Mouse (Mus musculus) thymus, postnatal 4 days (tissue): ENCODE results near the gene Mybpc3.
"Not testable (repeated sequence)": the region's sequence is repeated elsewhere in the genome, so short reads cannot be mapped to it uniquely, and the experiment has no call there.

Experiments used
- DNase-seq: peaks from one replicate; pipeline ENCODE4 v3.0.0; 2021

Gene Mybpc3

DNA sequence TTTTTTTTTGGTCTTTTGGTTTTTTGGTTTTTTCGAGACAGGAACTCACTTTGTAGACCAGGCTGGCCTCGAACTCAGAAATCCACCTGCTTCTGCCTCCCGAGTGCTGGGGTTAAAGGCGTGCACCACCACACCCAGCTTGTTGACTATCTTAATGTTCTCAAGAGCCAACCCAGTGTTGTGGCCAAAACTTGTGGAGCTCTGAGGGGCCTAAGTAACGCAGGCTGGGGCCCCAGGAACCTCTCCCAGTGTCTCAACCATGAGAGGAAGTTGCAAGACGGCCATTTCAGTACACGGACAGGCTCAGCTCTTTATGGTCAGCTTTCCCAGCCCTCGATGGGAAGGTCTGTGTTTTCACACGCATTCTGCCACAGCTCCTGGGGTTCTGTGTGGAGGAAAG is 29.0 kb upstream of the Mybpc3 start:
- DNase-seq, result no peak

DNA sequence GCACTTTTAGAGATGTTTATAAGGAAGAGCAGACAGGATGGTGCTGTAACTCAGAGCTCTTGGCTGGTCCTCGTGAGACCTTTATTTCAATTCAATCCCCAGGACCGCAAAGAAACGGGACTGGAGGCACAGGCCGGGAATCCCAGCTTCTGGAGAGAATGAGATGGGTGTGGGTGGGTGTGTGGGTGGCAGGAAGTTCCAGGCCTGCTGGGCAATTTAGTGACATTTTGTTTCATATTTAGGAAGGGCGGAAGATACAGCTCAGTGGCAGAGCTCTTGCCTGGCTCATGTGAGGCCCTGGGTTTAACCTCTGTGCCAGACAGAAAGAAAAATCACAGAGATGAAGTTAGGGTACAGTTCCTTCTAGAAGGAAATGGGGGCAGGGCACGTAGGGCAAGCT is 27.7 kb upstream of the Mybpc3 start:
- no peak for DNase-seq

DNA sequence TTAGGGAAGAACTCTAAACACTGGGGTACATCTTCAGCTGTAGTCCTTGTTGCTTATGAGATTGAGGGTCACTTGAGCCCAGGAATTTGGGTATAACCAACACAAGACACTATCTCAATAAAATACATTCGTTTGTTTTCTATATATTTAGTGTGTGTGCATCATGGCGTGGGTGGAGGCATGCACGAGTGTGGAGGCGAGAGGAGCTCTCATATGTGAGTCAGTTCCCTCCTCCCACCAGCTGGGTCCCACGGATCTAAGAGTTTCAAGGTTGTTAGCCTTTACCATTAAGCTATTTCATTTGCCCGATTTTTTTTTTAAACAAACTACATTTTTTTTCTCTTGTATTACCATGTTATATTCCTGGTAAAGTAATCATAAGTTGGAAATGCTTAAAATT is 27.1 kb upstream of the Mybpc3 start:
- no peak for DNase-seq

DNA sequence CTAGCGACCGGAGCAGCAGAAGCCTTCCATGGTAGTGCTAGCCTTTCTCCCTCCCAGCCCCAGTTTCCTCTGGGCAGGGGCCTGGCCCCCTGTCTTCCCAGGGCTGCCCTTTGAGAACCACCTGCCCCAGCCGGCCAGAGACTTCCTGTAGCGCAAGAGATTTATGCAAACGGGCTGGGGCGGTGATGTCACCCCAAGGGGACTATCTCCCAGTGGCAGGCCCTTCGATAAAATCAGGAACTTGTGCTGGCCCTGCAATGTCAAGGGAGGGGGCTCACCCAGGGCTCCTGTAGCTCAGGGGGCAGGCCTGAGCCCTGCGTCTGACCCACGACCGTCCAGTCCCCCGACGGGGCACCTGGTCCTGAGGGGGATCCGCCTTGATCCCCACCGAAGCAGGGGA is 21.4 kb upstream of the Mybpc3 start:
- DNase-seq, result no peak

DNA sequence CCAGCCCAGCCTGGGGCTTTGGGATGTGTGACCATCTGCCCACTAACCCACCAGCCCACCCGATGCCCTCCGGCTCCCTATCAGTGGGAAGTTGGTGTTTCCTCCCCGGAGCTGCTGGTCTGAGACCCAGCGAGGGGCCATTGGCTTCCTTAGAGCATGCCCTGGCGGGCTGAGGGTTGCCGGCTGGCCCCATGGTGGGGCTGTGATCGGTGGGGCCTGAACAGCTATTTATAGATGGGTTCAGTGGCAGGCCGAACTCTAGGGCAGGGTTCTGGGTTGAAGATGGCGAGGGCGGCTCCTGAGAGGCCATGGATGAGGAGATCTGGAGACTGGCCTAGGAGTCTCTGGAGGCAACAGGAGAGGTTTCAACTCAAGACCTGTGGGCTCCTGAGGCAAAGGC is 20.9 kb upstream of the Mybpc3 start:
- no peak for DNase-seq

DNA sequence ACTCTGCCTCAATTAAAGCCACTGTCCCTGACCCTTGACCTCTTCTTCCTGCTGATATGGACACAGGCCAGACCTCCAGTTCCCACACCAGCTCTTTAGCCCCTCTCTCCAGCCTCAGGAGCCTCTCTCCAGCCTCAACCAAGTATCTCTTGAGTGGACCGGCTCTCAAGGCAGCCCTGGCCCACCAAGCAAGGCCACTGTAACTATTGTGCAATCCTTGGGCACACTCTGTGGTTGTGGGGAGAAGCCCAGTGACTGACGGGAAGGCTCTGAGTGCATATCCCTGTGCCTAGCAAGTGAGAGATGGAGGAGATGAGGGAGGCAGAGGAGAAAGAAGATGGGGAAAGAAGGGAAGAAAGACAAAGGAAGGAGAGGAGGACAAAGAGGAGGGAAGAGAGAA is 19.8 kb upstream of the Mybpc3 start:
- DNase-seq, result no peak

DNA sequence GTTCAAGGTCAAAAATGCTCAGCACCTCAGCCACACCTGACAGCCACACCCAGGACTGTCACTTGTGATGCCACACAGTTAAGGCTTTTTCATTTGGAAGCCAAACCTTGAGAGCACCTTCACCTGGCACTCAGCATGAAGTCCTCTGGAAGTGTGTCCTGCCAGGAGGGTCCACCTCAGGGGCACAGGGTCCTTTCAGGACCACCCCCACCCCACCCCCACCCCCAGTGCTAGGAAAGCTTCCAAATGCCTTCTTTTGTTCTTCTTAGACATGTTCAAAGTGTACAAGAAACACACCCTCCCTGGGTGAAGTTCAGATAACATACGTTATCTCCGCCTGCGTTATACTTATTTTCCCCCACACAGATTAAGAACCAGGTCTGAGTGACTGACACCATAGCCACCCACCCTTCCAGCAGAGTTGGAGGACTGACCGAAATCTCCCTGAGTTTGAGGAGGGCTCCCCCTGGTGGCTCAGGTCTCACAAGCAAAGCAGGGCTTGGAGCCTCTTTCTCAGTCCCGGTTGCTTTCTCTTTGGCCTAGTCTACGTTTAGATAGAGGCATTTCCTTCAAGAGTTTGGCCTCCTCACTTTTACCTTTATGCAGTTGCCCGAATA is 16.7 kb upstream of the Mybpc3 start:
- peak; percentile 98 for DNase-seq

DNA sequence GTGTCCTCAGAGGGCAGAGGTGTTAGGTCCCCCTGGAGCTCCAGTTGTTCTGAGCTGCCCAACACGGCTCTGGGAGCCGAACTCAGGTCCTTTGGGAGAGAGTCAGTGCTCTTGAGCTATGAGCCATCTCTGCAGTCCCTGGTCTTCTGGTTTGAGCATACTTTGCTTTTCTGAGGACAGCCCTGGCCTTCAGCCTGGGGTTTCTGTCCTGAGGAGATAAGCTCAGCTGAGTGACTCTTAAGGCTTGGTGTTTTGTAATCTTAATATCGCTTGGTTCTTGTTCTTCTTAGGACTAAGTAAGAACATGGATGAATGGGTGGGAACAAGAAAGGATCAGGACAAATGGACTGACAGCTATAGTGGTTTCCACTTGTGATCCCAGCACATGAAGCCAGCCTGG is 9.8 kb upstream of the Mybpc3 start:
- DNase-seq, result no peak

DNA sequence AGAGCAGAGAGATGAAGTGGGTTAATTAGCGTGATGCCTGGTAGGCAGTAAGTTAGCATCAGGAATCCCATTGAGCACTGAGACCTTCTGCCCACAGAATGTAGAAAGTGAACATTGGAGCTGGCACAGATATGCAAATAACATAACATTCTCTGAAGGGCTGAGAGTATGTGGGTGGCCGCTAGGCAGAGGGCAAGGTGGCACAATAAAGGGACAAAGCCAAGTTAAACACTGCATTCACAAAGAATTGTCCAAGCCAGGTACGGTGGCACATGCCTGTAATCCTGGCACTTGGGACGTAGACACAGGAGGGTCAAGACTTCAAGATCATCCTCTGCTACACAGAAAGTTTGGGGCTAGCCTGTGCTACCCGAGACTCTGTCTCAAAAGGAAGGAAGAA is 8.7 kb upstream of the Mybpc3 start:
- DNase-seq, result no peak

DNA sequence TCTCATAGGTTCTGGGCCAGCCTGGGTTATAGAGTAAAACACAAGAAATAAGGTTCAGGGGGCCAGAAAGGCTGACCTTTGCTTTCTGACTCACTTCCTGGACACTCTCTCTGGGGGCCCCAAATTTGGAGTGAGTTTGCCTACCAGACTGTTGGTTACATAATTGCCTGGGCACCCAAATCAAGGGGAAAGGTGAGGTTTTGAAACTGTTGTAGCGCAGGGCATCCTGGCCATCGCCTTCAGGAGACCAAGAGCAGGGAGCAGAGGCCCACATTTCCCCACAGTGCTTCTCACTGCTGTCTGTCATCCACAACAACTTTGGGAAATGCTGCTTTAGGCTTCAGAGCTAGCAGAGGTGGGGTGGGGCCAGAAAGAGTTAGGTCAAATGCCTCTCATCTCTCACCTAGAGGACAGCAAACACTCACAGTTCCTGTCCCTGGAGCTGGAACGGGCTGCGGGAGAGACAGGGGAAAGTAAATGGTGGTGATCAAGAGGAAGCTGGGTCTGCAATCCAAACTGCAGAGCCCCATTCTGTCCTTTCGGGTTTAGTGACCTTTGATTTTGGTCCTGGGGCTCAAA is 8.0 kb upstream of the Mybpc3 start:
- DNase-seq, result no peak

DNA sequence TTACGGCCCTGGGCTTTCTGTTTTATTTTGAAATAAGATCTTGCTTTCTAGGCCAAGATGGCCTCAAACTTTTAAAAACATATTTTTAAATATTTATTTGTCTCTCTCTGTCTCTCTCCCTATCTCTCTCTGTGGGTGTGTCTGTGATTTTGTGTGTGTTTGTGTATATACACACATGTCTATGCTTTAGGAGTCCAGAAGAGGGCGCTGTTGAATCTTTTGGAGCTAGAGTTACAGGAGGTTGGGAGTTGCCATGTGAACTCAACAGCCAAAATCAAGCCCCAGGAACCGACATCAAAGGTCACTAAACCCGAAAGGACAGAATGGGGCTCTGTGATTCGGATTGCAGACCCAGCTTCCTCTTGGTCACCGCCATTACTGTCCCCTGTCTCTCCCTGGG is 7.5 kb upstream of the Mybpc3 start:
- no peak for DNase-seq

DNA sequence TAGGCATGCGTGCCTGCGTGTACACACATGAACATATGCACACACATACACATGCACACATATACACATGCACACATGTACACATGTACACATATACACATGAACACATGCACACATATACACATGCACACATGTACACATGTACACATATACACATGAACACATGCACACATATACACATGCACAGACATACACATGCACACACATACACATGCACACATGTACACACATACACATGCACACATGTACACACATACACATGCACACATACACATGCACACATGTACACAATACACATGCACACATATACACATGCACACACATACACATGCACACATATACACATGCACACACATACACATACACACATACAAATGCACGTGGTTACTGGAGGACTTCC is 6.1 kb upstream of the Mybpc3 start:
- DNase-seq, result not testable (repeated sequence)

DNA sequence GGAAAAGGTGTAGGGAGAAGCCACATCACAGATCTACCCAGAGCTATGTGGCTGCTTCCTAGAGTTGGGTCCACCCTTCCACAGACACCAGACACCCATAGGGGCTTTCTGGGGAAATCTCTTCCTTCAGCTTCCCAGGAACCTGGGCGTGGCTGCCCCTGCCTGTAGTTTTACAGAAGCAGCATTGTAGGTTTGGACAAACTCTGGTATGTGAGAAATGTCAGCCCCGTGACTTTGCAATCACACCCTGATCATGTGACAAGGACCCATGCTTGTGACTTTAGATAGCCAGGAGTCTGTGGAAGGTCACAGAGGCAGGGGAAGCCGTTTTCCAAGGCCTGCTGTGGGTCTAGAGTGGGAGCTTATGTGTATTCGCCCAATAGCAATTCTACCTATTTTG is 5.5 kb upstream of the Mybpc3 start:
- no peak for DNase-seq

DNA sequence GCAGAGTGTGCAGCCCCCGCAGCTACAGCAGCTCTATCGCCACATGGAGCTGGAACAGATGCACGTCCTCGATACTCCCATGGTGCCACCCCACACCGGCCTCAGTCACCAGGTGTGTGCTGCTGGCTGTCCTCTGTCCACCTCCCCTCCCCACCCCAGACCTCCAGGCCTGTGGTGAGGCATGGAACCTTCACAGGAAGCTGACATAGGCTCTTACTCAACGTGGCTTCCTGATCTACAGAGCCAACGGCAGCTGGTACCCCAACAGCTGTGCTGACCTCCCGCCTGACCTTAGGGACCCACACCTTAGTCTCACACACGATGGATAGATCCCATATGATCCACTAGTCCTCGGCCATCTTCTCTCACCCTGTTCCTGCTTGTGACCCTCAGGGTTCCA is 4.6 kb upstream of the Mybpc3 start:
- no peak for DNase-seq

DNA sequence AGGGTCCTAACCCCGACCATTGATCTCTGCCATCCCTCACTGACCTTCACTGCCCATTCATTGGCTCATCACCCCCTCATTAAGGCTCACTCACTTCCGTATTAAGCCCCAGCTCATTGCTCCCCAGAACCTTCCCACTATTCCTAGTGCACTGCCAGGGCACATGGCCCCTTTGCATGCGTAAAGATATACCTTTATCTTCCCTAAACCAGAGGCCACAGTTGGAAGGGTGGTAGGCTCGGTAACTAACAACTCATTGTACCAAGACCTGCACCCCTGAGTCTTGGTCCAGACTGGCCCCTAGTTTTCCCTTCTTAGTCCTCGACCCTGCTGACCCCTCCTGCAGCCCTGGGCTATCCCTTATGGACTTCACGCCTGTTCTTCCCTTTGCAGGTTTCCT is 4.1 kb upstream of the Mybpc3 start:
- no peak for DNase-seq

DNA sequence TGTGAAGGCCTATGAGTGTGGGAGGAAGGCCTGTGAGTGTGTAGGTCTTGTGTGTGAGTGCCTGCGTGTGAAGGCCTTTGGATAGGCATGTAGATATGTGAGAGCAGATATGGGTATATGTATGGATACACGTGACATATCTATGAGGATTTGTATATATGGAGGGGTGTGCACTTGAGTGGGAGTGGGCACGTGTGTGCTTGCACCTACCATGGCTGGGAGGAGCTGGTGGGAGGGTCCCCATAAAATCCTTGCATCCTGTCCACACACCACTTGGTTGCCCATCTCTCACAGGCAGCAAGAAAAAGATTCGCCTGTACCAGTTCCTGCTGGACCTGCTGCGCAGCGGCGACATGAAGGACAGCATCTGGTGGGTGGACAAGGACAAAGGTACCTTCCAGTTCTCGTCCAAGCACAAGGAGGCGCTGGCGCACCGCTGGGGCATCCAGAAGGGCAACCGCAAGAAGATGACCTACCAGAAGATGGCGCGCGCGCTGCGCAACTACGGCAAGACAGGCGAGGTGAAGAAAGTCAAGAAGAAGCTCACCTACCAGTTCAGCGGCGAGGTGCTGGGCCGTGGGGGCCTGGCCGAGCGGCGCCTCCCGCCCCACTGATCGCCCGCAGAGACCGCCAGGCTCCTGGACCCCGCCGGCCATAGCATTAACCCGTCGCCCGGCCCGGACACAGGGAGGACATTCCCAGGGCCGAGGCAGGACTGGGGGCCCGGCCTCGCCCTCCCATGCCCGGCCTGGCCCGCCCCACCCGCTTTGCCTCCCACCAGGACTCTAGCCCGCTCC is 3.0 kb upstream of the Mybpc3 start:
- DNase-seq, result peak; percentile 89

DNA sequence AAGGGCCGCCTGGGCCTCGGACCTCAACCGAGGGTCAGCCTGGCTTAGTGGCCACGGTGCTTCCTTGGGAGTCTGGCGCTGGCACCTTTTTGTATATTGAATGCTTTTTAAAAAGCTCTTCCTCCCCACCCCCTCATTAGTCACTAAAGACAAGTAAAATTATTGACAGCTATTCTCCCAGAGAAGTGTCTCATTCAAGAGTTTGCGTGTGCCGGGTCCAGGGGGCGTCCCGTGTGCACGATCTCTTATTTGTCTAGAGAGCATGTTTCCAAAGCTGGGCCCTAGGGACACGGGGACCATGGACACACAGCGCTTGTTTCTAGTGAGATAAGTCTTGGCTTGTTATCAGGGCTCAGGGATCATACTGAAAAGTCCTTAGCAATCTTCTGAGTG is 2.4 kb upstream of the Mybpc3 start:
- DNase-seq, result no peak

DNA sequence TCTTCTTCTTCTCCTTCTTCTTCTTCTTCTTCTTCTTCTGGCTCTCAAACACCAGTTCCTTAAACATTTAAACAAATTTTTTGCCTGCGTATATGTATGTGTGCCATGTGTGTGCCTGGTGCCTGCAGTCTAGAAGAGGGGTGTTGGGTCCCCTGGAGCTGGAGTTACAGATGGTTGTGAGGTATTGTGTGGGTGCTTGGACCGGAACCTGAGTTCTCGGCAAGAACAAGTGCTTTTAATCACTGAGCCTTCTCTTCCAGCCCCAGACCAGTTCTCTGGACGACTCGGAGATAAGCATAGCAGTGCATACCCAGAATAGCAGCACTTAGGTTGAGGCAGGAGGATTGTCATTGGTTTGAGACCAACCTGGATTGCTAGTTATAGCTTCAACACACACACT is 1.1 kb upstream of the Mybpc3 start:
- DNase-seq, result no peak

DNA sequence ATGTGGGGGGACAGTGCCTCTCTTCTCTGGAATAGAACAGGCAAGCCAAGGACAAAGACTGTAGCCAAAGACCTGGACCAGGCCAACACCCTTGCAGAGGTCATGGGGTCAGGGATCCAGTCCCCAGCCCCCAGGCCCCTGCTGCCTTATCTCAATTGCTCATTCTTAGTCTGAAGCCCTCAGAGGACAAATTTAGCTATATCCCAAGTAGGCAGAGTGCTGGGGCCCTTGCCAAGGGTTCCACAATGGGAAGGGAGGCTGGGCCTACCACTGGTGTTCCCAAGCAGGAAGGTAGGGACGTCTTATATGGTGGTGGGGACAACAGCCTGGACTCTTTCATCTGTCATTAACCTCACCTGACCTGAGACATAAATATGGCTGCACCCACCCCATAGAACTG is 703 bp downstream of the Mybpc3 start:
- no peak for DNase-seq

DNA sequence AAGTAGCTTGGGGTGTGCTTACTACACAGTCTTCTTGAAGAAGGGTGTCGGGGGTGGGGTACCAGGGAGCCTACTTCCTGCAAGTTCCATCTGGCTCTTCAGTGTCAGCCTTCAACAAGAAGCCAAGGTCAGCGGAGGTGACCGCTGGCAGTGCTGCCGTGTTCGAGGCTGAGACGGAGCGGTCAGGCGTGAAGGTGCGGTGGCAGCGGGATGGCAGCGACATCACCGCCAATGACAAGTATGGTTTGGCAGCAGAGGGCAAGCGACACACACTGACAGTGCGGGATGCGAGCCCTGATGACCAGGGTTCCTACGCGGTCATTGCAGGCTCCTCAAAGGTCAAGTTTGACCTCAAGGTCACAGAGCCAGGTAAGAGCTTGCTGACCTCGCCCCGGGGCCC is 1.1 kb downstream of the Mybpc3 start:
- DNase-seq, result no peak

DNA sequence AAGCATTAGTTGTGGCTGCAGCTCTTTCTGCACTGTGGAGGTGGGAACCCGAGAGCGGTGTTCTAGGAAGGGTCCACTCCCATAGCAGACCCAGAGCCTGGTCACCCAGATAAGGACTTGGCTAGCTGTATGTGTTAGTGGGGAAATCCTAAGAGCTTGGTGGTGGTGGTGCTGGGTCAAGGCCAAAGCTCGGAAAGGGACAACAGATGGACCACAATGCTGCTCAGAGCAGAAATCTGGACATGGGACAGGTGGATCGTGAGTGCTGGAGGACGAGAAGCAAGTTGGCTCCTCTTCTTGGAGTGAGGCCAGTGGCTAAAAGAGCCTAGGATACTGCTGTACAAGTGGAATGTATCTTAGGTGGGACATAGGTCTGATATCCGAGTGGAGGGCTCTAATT is 1.6 kb downstream of the Mybpc3 start:
- DNase-seq, result no peak

DNA sequence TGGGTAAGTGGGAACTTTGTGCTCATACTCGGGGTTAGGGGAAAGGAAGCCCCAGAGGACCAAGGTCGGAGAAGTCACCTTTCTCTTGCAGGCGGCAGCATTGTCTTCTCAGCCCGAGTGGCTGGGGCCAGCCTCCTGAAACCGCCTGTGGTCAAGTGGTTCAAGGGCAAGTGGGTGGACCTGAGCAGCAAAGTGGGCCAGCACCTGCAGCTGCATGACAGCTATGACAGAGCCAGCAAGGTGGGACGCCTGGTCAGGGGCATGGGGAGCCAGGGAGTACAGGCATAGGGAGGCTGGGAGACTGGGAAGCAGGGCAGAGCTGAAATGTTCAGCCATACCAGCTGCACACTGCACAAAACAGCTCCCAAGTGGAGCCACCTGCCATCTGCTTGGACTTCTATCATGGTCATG is 2.3 kb downstream of the Mybpc3 start:
- no peak for DNase-seq

DNA sequence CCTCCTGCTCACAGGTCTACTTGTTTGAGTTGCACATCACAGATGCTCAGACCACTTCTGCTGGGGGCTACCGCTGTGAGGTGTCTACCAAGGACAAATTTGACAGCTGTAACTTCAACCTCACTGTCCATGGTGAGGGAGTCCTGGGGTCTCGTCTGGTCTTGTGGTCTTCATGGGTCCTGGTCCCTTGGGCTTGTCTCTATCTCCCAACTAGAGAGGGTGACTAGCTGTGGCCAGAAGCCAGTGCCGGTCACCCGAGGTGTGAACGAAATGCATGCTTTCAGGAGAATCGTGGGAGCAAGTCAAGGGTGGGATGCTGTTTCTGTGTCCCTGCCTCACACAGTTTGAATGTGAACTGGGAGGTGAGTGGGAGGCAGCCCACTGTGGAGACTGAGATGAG is 3.1 kb downstream of the Mybpc3 start:
- DNase-seq, result no peak

DNA sequence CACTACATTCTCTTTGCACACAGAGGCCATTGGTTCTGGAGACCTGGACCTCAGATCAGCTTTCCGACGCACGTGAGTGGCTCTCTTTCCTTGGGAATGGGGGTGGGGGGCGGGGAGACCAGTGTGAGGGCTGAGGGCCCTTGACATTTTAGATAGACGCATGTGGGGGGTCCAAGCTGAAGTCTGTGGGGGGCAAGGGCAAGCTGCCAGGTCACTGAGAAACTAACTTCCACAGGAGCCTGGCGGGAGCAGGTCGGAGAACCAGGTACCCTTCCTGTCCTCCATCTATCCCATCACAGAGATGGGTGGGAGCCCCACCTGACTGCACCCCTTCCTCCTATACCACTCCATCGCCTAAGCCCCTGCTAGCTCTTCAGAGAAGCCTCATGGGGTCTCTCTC is 3.6 kb downstream of the Mybpc3 start:
- no peak for DNase-seq

DNA sequence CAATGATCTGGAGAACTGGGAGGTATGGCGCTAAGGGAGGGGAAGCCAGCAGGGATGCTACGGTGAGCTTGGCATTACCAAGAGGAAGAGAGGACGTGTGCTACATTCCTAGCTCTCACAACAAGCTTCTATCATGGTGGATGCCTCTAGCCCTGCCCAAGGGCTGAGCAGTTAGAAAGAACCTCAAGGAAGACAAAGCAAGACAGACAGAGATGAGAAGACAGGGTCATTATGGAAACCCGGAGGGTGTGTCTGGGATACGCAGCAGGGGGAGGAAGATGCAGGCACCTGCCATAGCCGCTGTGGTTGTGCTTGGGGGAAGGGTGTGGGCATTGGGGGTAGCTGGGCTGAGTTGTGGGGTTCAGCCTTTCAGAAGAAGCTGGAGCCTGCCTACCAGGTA is 5.6 kb downstream of the Mybpc3 start:
- no peak for DNase-seq
